Mouse (Mus musculus) midbrain, embryonic 13.5 days (tissue): Measurements from ENCODE around the gene Ccdc78. TPM values are rescaled to one million over a fixed set of nuclear protein-coding genes. Genes with fewer than 3 reads are reported as not detected.
A peak's percentile ranks its signal among the peaks of the same experiment; 100 is the strongest.

Experiments used
- ATAC-seq: fragments of 200-750 bp; cut with Nextera tagmentation; 2 replicates; pipeline ENCODE4 v1.8.0; 2017; ENCODE audit warnings: mild to moderate bottlenecking, moderate TSS enrichment, moderate library complexity
- H3K27ac ChIP-seq: fragments of 300-500 bp; sonication (generic); 2 replicates; pipeline ENCODE4 v1.5.1; 2015; ENCODE audit warnings: inconsistent platforms, mild to moderate bottlenecking, moderate library complexity
- H3K27me3 ChIP-seq: fragments of 300-500 bp; sonication (generic); 2 replicates; pipeline ENCODE4 v1.6.1; 2015; ENCODE audit warnings: mild to moderate bottlenecking, inconsistent platforms
- H3K36me3 ChIP-seq: fragments of 300-500 bp; sonication (generic); 2 replicates; pipeline ENCODE4 v1.6.1; 2015; ENCODE audit warnings: mild to moderate bottlenecking, inconsistent platforms
- H3K4me1 ChIP-seq: fragments of 300-500 bp; sonication (generic); replicated peaks from 2 replicates; pipeline ENCODE4 v1.6.1; 2015; ENCODE audit warnings: inconsistent platforms
- H3K4me2 ChIP-seq: fragments of 300-500 bp; sonication (generic); replicated peaks from 2 replicates; pipeline ENCODE4 v1.6.1; 2015; ENCODE audit warnings: moderate library complexity, mild to moderate bottlenecking, inconsistent platforms
- H3K4me3 ChIP-seq: fragments of 300-500 bp; sonication (generic); replicated peaks from 2 replicates; pipeline ENCODE4 v1.5.1; 2015; ENCODE audit warnings: mild to moderate bottlenecking, inconsistent platforms
- H3K9ac ChIP-seq: fragments of 300-500 bp; sonication (generic); replicated peaks from 2 replicates; pipeline ENCODE4 v1.6.1; 2015; ENCODE audit warnings: mild to moderate bottlenecking, inconsistent platforms
- H3K9me3 ChIP-seq: fragments of 300-500 bp; sonication (generic); 2 replicates; pipeline ENCODE4 v1.6.1; 2016; ENCODE audit warnings: mild to moderate bottlenecking, inconsistent platforms
- WGBS: fragments of 180-500 bp; shearing (Covaris S2); methylation state at CpG from one replicate; pipeline ENCODE4 v1.1.7; 2015; 5-methylcytosine and 5-hydroxymethylcytosine counted together
- polyA plus RNA-seq: library from polyadenylated mRNA; unstranded; fragments of >200 nt; fragmentation: Nextera tagmentation; extraction: Ambion mirVana; gene quantifications from 2 replicates; pipeline ENCODE4 v1.2.1, GENCODE M21; 2015

Gene Ccdc78
- polyA plus RNA-seq, 1 experiment from 2014 or later = 0.42 TPM

- Histone ChIP-seq H3K36me3 (peaks cover 64% of the 10 kb centered on the region), H3K9ac (peak within 1 kb of the TSS; percentile 84), H3K27me3 (no peaks in the 10 kb centered on the region), H3K9me3 (no peaks in the 10 kb centered on the region), H3K4me2 (peak within 1 kb of the TSS; percentile 82), H3K4me1 (peaks cover 26% of the 10 kb centered on the region), H3K27ac (peak within 1 kb of the TSS; percentile 77), H3K4me3 (peak within 1 kb of the TSS; percentile 69)
- under 1% methylated on average over 23 of the region's 23 CpGs for WGBS
- ATAC-seq = peak; percentile 87
Observed at GRCm38 (mm10) chr17:25785281-25785745, 1.1 kb upstream of the Ccdc78 start, which contains the start of gene Haghl. Gene Haghl (minus strand): TSS chr17:25785673.

- Histone ChIP-seq H3K4me2 (no peak overlapping the region), H3K9ac (no peak overlapping the region), H3K4me3 (no peak overlapping the region), H3K36me3 (peaks cover 48% of the 10 kb centered on the region), H3K27me3 (no peaks in the 10 kb centered on the region), H3K9me3 (no peaks in the 10 kb centered on the region), H3K27ac (no peak overlapping the region), H3K4me1 (peaks cover 40% of the 10 kb centered on the region)
- ATAC-seq = no peak
- WGBS = 89% methylated on average over 9 of the region's 9 CpGs
Observed at GRCm38 (mm10) chr17:25786781-25787504, 563 bp downstream of the Ccdc78 start.

DNA sequence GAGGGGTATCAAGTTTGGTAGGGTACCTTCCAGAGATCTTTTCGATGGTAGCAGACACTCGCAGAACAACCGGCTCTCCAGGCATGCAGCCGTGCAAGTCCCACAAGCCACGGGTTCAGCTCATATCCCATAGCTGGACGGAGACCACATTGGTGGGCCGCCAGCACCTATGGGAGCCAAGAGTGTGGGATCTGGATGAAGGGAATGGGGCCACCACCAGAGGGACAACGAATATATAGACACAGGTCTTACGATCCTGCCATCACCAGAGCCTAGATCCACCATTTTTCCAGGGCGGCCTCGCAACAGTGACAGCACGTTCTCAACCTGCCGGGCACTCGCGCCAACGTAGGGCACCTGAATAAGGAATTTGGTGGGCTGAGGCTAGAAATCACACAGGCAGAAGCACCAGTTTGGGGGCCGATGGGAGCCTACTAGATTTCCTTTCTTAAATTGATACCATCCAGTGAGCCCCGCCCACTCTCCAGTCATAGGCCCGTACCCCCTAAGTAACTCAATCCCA lies 5.0 kb downstream of the Ccdc78 start:
- Histone ChIP-seq H3K9ac (peak overlapping the region; percentile 81), H3K4me3 (peak overlapping the region; percentile 79), H3K36me3 (peaks cover 25% of the 10 kb centered on the region), H3K4me2 (peak overlapping the region; percentile 72), H3K27ac (peak overlapping the region; percentile 91), H3K4me1 (peaks cover 53% of the 10 kb centered on the region), H3K9me3 (no peaks in the 10 kb centered on the region), H3K27me3 (no peaks in the 10 kb centered on the region)
- ATAC-seq = no peak
- WGBS = 30% methylated on average over 19 of the region's 19 CpGs

- H3K4me1 ChIP-seq = peaks cover 58% of the 10 kb centered on the region
Observed at GRCm38 (mm10) chr17:25791843-25792527, 5.6 kb downstream of the Ccdc78 start.

GRCm38 (mm10) chr17:25792615-25793014 lies 6.2 kb downstream of the Ccdc78 start, which contains the start of gene Fam173a:
Gene Fam173a (minus strand): TSS chr17:25792901.
- H3K27ac ChIP-seq = peak within 1 kb of the TSS; percentile 91
- H3K9me3 ChIP-seq = no peaks in the 10 kb centered on the region
- peak within 1 kb of the TSS; percentile 81 for H3K9ac ChIP-seq
- no peaks in the 10 kb centered on the region for H3K27me3 ChIP-seq
- peaks cover 18% of the 10 kb centered on the region for H3K36me3 ChIP-seq
- WGBS = 1% methylated on average over 14 of the region's 14 CpGs
- peak; percentile 53 for ATAC-seq
- peaks cover 61% of the 10 kb centered on the region for H3K4me1 ChIP-seq
- peak within 1 kb of the TSS; percentile 79 for H3K4me3 ChIP-seq
- H3K4me2 ChIP-seq = peak within 1 kb of the TSS; percentile 82

More at GRCm38 (mm10) chr17:25791843-25792527, 5.6 kb downstream of the Ccdc78 start:
- peaks cover 24% of the 10 kb centered on the region for H3K36me3 ChIP-seq
- no peaks in the 10 kb centered on the region for H3K9me3 ChIP-seq
- ATAC-seq = peak; percentile 73
- peak overlapping the region; percentile 91 for H3K27ac ChIP-seq
- H3K4me2 ChIP-seq = peak overlapping the region; percentile 72
- H3K4me3 ChIP-seq = peak overlapping the region; percentile 79
- under 1% methylated on average over 45 of the region's 45 CpGs for WGBS
- no peaks in the 10 kb centered on the region for H3K27me3 ChIP-seq
- H3K9ac ChIP-seq = peak overlapping the region; percentile 81

- H3K9ac ChIP-seq = peak overlapping the region; percentile 71
- peak overlapping the region; percentile 91; the same call in 1 of the 2 replicates for H3K27ac ChIP-seq
- H3K27me3 ChIP-seq = no peaks in the 10 kb centered on the region
- no peaks in the 10 kb centered on the region for H3K9me3 ChIP-seq
- no peak for ATAC-seq
- H3K4me1 ChIP-seq = peaks cover 61% of the 10 kb centered on the region
- H3K4me2 ChIP-seq = peak overlapping the region; percentile 82
- H3K36me3 ChIP-seq = peaks cover 8% of the 10 kb centered on the region; the same call in 1 of the 2 replicates
- H3K4me3 ChIP-seq = peak overlapping the region; percentile 64
- 16% methylated on average over 13 of the region's 13 CpGs for WGBS
Observed at GRCm38 (mm10) chr17:25794197-25794596, 7.8 kb downstream of the Ccdc78 start.

GRCm38 (mm10) chr17:25794998-25795397 lies 8.6 kb downstream of the Ccdc78 start:
- Histone ChIP-seq H3K27ac (peak overlapping the region; percentile 91), H3K9me3 (no peaks in the 10 kb centered on the region), H3K4me1 (peaks cover 61% of the 10 kb centered on the region), H3K27me3 (no peaks in the 10 kb centered on the region), H3K9ac (peak overlapping the region; percentile 71), H3K4me3 (peak overlapping the region; percentile 64), H3K36me3 (no peaks in the 10 kb centered on the region), H3K4me2 (peak overlapping the region; percentile 82)
- 39% methylated on average over 17 of the region's 17 CpGs for WGBS
- no peak for ATAC-seq

DNA sequence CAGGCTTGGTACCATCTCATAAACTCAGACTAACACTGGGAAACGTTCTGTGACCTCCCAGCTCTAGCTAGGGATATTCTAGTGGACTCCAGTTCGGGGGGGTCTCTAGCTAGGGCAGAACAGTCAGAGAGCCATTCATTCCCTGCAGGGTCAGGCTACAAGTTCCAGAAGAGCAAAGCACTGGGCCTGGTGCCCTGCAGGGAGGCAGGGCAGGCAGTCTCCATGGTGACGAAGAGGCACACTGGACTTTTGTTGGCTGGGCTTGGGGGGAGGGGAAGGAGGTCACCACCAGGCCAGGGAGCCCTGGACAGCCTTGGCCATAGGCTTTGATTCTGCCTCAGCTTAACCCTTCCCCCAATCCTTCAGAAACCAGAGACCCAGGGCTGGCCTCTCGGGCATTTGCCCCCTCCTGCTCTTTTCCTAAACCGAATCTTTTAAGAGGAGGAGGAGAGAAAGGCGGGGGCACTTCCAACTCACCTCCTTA lies 9.3 kb downstream of the Ccdc78 start, which contains the start of gene AC134908.4:
Gene AC134908.4 (minus strand): TSS at position 51 of the 484 bp plus-strand sequence.
- Histone ChIP-seq H3K9ac (peak within 1 kb of the TSS; percentile 71), H3K27me3 (no peaks in the 10 kb centered on the region), H3K9me3 (no peaks in the 10 kb centered on the region), H3K27ac (peak within 1 kb of the TSS; percentile 91), H3K4me2 (peak within 1 kb of the TSS; percentile 82), H3K4me3 (peak within 1 kb of the TSS; percentile 64), H3K4me1 (peaks cover 57% of the 10 kb centered on the region), H3K36me3 (no peaks in the 10 kb centered on the region)
- ATAC-seq = no peak
- 0% methylated on average over 6 of the region's 6 CpGs for WGBS

DNA sequence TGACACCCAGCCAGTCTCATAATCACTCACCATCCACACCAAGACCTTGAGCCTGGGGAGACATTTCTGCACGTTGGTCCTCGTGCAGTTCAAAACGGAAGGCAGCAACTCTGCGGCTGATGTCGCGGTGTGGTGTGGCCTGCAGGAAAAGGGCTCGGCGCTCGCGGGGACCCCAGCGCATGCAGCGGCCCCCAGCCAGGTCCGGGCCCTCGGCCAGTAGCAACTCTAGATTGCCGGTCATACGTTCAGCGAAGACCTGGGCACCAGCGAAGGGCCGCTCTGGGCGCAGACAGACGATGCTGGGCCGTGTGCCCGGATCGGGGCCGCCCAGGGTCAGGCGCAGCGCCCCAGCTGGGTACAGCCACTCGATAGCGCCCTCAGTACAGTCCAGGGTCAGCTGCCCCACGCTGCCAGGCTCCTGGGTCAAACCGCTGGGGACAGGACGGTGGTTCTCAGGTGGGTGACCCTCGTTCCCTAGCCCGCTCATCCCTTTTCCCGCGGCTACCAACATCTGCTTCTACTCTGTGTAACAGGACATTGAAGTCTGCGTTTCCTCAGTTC lies 9.9 kb downstream of the Ccdc78 start:
- H3K36me3 ChIP-seq = no peaks in the 10 kb centered on the region
- H3K4me3 ChIP-seq = peak overlapping the region; percentile 64
- no peaks in the 10 kb centered on the region for H3K27me3 ChIP-seq
- peak overlapping the region; percentile 60; the same call in 1 of the 2 replicates for H3K27ac ChIP-seq
- under 1% methylated on average over 36 of the region's 37 CpGs for WGBS
- no peak for ATAC-seq
- H3K9ac ChIP-seq = peak overlapping the region; percentile 71
- H3K9me3 ChIP-seq = no peaks in the 10 kb centered on the region
- peak overlapping the region; percentile 82 for H3K4me2 ChIP-seq
- H3K4me1 ChIP-seq = peaks cover 53% of the 10 kb centered on the region

DNA sequence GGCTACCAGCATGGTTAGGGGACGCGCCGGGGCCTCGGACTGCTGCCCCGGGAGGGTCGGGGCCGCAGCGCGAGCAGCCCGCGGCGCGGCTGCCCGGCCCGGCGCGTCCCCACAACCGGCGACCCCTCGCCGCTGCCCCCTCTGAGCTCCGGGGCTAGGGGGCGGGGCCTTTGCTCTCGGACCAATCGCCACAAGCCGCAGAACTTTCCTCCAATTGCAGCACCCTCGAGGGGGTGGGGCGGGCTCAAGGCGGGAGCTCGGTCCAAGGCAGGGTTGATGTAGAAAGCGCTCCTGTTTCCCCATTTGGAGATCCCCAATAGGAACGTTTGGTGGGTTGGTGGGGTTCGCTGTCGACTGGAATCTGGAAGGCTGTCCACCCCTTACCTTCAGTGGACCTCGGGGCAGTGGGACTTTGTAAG lies 10.6 kb downstream of the Ccdc78 start, which contains the start of gene Metrn:
Gene Metrn (minus strand): TSS at position 186 of the 419 bp plus-strand sequence.
- WGBS = under 1% methylated on average over 35 of the region's 35 CpGs
- Histone ChIP-seq H3K4me1 (peaks cover 55% of the 10 kb centered on the region), H3K27ac (peak within 1 kb of the TSS; percentile 60; the same call in 1 of the 2 replicates), H3K36me3 (no peaks in the 10 kb centered on the region), H3K4me2 (peak within 1 kb of the TSS; percentile 82), H3K9ac (peak within 1 kb of the TSS; percentile 71), H3K9me3 (no peaks in the 10 kb centered on the region), H3K27me3 (no peaks in the 10 kb centered on the region), H3K4me3 (peak within 1 kb of the TSS; percentile 64)
- ATAC-seq = peak; percentile 57

DNA sequence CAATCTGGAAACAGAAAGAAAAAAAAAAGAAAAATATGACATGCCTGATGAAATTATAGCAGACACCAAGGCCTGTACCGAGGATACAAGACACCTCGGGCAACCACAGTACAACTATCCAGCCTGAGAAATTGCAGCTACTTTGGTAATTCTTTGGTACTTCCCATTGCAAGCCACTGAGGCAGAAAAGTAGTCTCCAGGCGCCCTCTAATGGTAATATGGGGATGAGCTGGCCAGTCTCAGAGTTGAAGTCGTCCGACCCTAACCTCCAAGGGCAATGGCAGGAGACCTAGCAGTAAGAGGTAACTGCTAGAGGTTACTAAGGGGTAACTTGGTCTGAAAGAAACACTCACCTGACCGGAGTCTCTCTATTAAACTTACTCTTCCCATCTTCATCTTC lies 14.6 kb downstream of the Ccdc78 start:
- H3K27me3 ChIP-seq = no peaks in the 10 kb centered on the region
- no peak for ATAC-seq
- 10% methylated on average over 6 of the region's 6 CpGs for WGBS

More for the DNA sequence above, 14.6 kb downstream of the Ccdc78 start:
- Histone ChIP-seq H3K27ac (no peak overlapping the region), H3K4me3 (no peak overlapping the region), H3K4me1 (peaks cover 42% of the 10 kb centered on the region), H3K9ac (no peak overlapping the region), H3K36me3 (no peaks in the 10 kb centered on the region), H3K9me3 (no peaks in the 10 kb centered on the region), H3K4me2 (no peak overlapping the region)
